Mouse (Mus musculus) CH12.LX (cell line): Measurements from ENCODE around the gene Cacna1c. TPM values are rescaled to one million over a fixed set of nuclear protein-coding genes. Genes with fewer than 3 reads are reported as not detected.

Experiments
- DNase-seq: peaks from one replicate; pipeline ENCODE4 v3.0.0-alpha.2; 2013; ENCODE audit errors: extremely low read depth
- H3K27ac ChIP-seq: 2 replicates; pipeline ENCODE4 v1.5.1; 2012; ENCODE audit warnings: low read depth, mild to moderate bottlenecking, control low read depth, moderate library complexity; ENCODE audit not compliant: insufficient read depth
- H3K27me3 ChIP-seq: replicated peaks from 2 replicates; pipeline ENCODE3; 2012; ENCODE audit warnings: inconsistent platforms
- H3K36me3 ChIP-seq, 2 experiments: replicated peaks in 1 of 2; 2 replicates each; pipeline versions ENCODE3 to v1.6.1; 2012; ENCODE audit warnings: inconsistent platforms in 1 of 2, low read length in 1 of 2, mild to moderate bottlenecking in 1 of 2, mixed read lengths in 1 of 2, moderate library complexity in 1 of 2; ENCODE audit not compliant: control insufficient read depth in 1 of 2, insufficient read depth in 1 of 2
- H3K4me1 ChIP-seq, 2 experiments: 2 replicates each; pipeline ENCODE4 v1.6.1; 2012; ENCODE audit warnings: inconsistent platforms in 1 of 2, moderate library complexity in 1 of 2; ENCODE audit not compliant: insufficient read depth in 2 of 2, control insufficient read depth in 1 of 2
- H3K4me2 ChIP-seq: 2 replicates; pipeline ENCODE4 v1.6.1; 2012; ENCODE audit warnings: low read depth, mild to moderate bottlenecking, control low read depth; ENCODE audit not compliant: poor library complexity, insufficient read depth, severe bottlenecking
- H3K4me3 ChIP-seq, 3 experiments: fragments of 150-350 bp in 1 of 3; sonication (generic) in 1 of 3; replicated peaks in 1 of 3; 2 replicates each; pipeline versions ENCODE3 to v1.5.1; 2011 to 2012; ENCODE audit warnings: low read depth in 2 of 3, low read length in 2 of 3, mild to moderate bottlenecking in 2 of 3, moderate library complexity in 2 of 3, control low read depth in 1 of 3, improper control_type of control experiment in 1 of 3, inconsistent platforms in 1 of 3, mixed read lengths in 1 of 3; ENCODE audit not compliant: poor library complexity in 1 of 3
- H3K79me2 ChIP-seq: replicated peaks from 2 replicates; pipeline ENCODE4 v1.6.1; 2012; ENCODE audit warnings: mild to moderate bottlenecking, moderate library complexity; ENCODE audit not compliant: control insufficient read depth, poor library complexity, insufficient read depth, severe bottlenecking; ENCODE audit errors: extremely low read depth
- H3K9ac ChIP-seq: 2 replicates; pipeline ENCODE4 v1.6.1; 2012; ENCODE audit warnings: low read depth, mild to moderate bottlenecking, control low read depth, moderate library complexity; ENCODE audit not compliant: insufficient read depth
- H3K9me3 ChIP-seq: replicated peaks from 2 replicates; pipeline ENCODE3; 2012; ENCODE audit warnings: low read length, inconsistent platforms, mixed read lengths
- BHLHE40 ChIP-seq: IDR thresholded peaks from 2 replicates; pipeline ENCODE4 v1.6.1; 2011; ENCODE audit warnings: mild to moderate bottlenecking, low read depth, low read length, improper control_type of control experiment
- E2F4 ChIP-seq: IDR thresholded peaks from 2 replicates; pipeline ENCODE4 v1.6.1; 2011; ENCODE audit warnings: low read depth, low read length, improper control_type of control experiment; ENCODE audit not compliant: insufficient replicate concordance
- HCFC1 ChIP-seq: IDR thresholded peaks from 2 replicates; pipeline ENCODE4 v1.6.1; 2012; ENCODE audit warnings: low read depth, mild to moderate bottlenecking, inconsistent platforms, low read length, improper control_type of control experiment
- KAT2A ChIP-seq: IDR thresholded peaks from 2 replicates; pipeline ENCODE4 v1.6.1; 2012; ENCODE audit warnings: low read length, improper control_type of control experiment, inconsistent platforms; ENCODE audit not compliant: insufficient replicate concordance
- MXI1 ChIP-seq: IDR thresholded peaks from 2 replicates; pipeline ENCODE4 v1.6.1; 2011; ENCODE audit warnings: mild to moderate bottlenecking, low read depth, low read length, improper control_type of control experiment
- NELFE ChIP-seq: IDR thresholded peaks from 2 replicates; pipeline ENCODE4 v1.6.1; 2011; ENCODE audit warnings: low read depth, low read length, improper control_type of control experiment
- RCOR1 ChIP-seq: conservative IDR thresholded peaks from 2 replicates; pipeline ENCODE4 v1.6.1; 2012; ENCODE audit warnings: low read depth, mild to moderate bottlenecking, inconsistent platforms, low read length, improper control_type of control experiment
- USF1 ChIP-seq: IDR thresholded peaks from 2 replicates; pipeline ENCODE4 v1.6.1; 2014; ENCODE audit warnings: low read depth, mild to moderate bottlenecking, inconsistent platforms, low read length, improper control_type of control experiment
- dilution Hi-C: fragments of 300-500 bp; cut with MboI; formaldehyde crosslinking; loops from 2 replicates; pipeline ENCODE4 v1.14.3; 2020; ENCODE audit warnings: low sequenced_read_pairs; ENCODE audit not compliant: extremely low pct_unique_long_range_greater_than_20kb, extremely low pct_ligation_motif_present
- in situ Hi-C: fragments of 300-500 bp; cut with MboI; formaldehyde crosslinking; loops from 3 replicates; pipeline ENCODE4 v1.14.3; 2019; ENCODE audit warnings: low sequenced_read_pairs, low pct_ligation_motif_present, low pct_unique_long_range_greater_than_20kb, mixed read lengths
- polyA plus RNA-seq: library from polyadenylated mRNA; unstranded; fragments of >175 nt; gene quantifications from 2 replicates; pipeline ENCODE4 v1.2.1, GENCODE M21; 2012; ENCODE audit warnings: low read depth; ENCODE audit not compliant: insufficient read length
- total RNA-seq, 2 experiments: library from RNA; depleted of rRNA; stranded (reverse); fragments of 300-350 nt in 1 of 2; fragments of >200 nt in 1 of 2; gene quantifications; 2 replicates each; pipeline ENCODE4 v1.2.3; 2012 to 2014

The Cacna1c gene
- total and polyA plus RNA-seq, 3 experiments: 0.04 TPM; not detected in 2

DNA sequence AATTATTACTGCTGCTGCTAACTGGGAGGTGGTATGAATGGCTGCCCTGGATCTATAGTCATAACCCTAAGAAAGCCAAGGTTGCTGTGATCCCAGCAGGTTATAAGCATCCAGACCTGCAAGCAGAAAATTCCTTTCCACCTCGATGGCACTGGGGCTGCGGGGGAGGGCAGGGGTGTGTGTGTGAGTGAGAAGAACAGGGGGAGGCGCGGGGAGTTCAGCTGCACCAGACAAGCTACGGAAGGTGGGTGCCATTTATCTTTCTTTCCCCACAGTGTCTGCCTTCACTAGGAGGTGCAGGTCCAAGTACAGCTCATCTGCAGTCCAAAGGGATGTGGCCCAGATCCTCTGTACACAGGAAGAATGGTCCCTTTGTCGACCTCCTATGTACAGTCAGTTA, 473.9 kb downstream of the Cacna1c start:
- no peak for DNase-seq
- TF ChIP-seq NELFE: no peak
- TF ChIP-seq RCOR1: no peak
- TF ChIP-seq MXI1: no peak
- TF ChIP-seq HCFC1: no peak
- no peak for TF ChIP-seq USF1
- dilution Hi-C loops: no loop called here

DNA sequence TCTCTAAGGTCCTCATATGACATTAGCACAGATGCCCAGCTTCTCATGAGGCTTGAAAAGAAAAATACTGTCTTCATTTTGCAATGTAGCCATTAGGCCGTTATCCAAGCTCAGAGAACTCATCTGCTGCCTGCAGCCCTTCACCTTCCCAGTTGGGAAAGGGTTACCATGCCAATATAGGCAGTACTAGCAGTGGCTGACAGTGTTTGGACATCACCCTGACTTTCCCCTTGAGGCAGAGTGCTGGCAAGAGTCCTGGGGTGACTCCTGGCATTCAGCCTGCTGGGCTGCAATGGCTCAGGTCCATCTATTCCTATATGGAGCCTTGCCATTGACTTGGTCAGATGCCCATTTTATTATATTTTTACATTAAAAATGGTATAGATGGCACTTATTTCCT, 476.7 kb downstream of the Cacna1c start:
- Histone ChIP-seq H3K9ac (no peak overlapping the region), H3K4me2 (no peak overlapping the region), H3K27ac (no peak overlapping the region), H3K27me3 (peaks cover 98% of the 10 kb centered on the region), H3K9me3 (no peaks in the 10 kb centered on the region), H3K36me3 (no peaks in the 10 kb centered on the region), H3K4me3 (no peak overlapping the region), H3K79me2 (no peaks in the 10 kb centered on the region), H3K4me1 (no peaks in the 10 kb centered on the region)
- no peak for DNase-seq
- TF ChIP-seq E2F4: no peak
- dilution Hi-C loops (no loop called here), in situ Hi-C loops (no loop called here)

More for the DNA sequence above, 473.9 kb downstream of the Cacna1c start:
- H3K27me3 ChIP-seq: peaks cover 98% of the 10 kb centered on the region
- no peak overlapping the region for H3K4me3 ChIP-seq
- no peak overlapping the region for H3K9ac ChIP-seq
- H3K4me2 ChIP-seq: no peak overlapping the region
- in situ Hi-C loops: no loop called here
- H3K9me3 ChIP-seq: no peaks in the 10 kb centered on the region
- H3K36me3 ChIP-seq: no peaks in the 10 kb centered on the region
- H3K79me2 ChIP-seq: no peaks in the 10 kb centered on the region
- no peaks in the 10 kb centered on the region for H3K4me1 ChIP-seq
- H3K27ac ChIP-seq: no peak overlapping the region

DNA sequence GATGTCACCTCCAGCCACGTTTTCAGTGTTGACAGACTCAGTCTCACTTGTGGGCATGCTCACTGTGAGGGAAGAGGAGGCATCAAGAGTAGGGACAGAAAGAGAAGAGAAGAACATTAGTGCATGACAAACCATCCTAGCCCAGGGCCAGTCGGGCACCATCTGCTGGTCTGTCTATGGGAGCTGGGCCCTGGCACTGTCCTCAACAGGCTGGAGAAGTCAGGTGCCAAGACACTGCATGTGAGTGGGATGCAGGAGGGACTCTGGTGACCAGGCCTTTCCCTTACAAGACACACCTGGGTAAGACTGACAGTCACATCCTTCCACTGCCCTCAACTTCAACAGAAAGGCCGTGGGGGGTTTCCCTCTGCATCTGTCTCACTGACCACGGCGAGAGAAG, 482.9 kb downstream of the Cacna1c start:
- no peak overlapping the region for H3K4me3 ChIP-seq
- no peak overlapping the region for H3K4me2 ChIP-seq
- H3K27me3 ChIP-seq: peaks cover 88% of the 10 kb centered on the region
- H3K79me2 ChIP-seq: no peaks in the 10 kb centered on the region
- in situ Hi-C loops: no loop called here
- H3K9ac ChIP-seq: no peak overlapping the region
- dilution Hi-C loops: no loop called here
- H3K9me3 ChIP-seq: no peaks in the 10 kb centered on the region
- TF ChIP-seq KAT2A (no peak), BHLHE40 (peak; percentile 65)
- peaks cover 0 to 6% of the 10 kb centered on the region in 2 experiments; a peak in 1 of 4 replicates for H3K4me1 ChIP-seq
- H3K27ac ChIP-seq: no peak overlapping the region
- H3K36me3 ChIP-seq: no peaks in the 10 kb centered on the region
- no peak for DNase-seq
